Mouse (Mus musculus) cerebellum, postnatal 4 days (tissue): ENCODE results near the gene Il10.
"Not testable (repeated sequence)": the region's sequence is repeated elsewhere in the genome, so short reads cannot be mapped to it uniquely, and the experiment has no call there.

Source experiments
- DNase-seq, 2 experiments: peaks; one replicate each; pipeline ENCODE4 v3.0.0; 2022; ENCODE audit warnings: low spot score in 2 of 2, mixed read lengths in 1 of 2

The Il10 gene

DNA sequence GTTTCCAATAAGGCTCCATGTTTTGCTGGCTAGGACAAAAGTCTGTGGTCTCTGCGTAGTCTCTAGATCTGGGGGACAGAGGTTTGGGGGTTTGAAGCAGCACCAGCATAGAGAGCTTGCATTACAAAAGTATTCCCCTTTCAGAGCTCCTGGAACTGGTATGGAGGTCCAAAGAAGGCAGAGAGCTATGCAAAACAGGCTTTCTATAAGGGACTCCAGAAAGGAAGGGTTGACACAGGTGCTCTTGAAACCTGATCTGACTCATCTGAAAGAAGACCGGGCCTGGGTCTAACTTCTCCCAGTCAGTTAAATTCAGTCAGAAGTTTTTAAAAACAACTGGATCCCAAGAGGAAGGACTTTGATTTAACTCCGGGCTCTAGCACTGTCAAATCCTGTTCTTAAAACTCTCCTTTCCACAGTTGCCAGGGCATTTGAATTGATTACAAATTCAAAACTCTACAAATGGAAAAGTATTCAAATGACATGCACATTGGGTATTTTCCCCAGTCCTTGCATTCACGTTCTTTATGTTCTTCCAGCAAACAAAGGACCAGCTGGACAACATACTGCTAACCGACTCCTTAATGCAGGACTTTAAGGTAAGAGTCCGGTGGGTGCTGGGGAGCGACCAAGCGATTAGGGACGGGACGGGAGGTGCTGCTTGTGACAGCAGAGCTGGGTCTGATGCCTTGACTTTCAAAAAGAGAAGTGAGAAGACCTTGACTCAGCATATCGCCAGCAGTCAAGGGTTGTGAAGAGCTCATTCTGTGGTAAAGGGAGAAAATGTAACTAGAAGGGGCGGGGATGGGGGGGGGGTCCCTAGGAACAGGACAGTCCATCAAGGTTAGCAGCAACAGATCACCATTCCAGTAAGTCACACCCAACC lies 1.0 kb downstream of the Il10 start:
- DNase-seq: no peak

DNA sequence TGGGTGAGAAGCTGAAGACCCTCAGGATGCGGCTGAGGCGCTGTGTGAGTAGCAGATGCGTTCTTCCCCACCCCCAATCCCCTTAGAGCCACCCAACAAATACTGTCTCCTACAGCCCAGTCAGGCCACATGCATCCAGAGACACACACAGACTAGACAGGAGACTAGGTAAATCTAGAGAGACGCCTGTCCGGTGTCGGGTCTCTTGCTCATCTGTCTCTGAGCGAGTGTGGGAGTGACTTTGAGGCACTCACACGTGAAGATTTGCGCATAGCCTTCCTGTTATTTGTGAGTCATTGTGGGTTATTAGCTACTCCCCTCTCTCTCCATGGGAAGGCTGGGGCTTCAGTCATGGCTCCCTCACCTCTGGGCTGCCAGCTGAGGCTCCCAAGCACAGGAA lies 1.8 kb downstream of the Il10 start:
- no peak for DNase-seq

DNA sequence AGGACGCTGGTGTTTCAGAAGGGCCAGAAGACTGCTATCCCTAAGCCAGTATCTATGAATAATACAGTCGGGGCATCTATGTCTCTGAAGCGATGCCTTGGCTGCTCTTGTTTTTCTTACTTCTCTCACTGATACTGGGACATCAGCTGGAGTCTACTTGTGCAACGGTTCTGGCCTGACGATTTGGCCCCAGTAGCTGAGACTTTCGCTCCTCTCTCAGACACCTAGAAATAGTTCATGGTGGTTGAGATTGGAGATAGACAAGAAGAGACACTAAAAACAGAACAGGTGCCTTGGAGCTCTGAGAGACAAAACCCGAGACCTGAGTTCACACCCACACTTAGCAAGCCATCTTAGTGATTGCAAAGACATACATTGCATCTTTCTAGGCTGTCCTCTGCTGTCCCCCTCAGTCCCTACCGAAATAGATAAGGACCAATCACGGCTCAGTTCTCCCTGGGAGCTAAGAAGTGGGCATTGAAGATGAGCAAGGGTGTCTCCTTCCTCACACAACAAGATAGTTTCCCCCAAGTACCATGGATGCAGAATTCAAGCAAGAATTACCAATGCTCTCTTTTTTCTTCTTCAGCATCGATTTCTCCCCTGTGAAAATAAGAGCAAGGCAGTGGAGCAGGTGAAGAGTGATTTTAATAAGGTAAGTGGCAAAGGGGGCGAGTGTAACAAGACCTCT lies 2.4 kb downstream of the Il10 start:
- no peak for DNase-seq

GRCm38 (mm10) chr1:131022591-131023249 lies 3.1 kb downstream of the Il10 start:
- DNase-seq: no peak

GRCm38 (mm10) chr1:131023250-131023858 lies 3.7 kb downstream of the Il10 start:
- not testable (repeated sequence) for DNase-seq

GRCm38 (mm10) chr1:131024900-131025842 lies 5.5 kb downstream of the Il10 start:
- DNase-seq: no peak

DNA sequence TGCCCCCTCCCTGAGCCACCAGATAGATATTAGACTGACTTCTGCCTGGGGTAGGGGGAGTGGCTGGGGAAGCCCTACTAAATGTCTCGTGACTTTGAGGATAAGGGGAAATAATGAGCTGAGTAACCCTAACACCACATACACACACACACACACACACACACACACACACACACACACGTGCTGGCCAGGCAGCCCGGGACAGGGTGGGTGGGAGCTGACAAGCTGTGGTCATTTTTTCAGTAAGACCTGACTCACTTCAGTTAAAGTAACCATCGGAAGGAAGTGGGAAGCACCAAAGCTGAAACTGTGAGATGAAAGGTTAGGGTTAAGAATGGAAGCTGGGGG lies 6.2 kb downstream of the Il10 start:
- DNase-seq: no peak

GRCm38 (mm10) chr1:131029215-131029614 lies 9.6 kb downstream of the Il10 start:
- DNase-seq: no peak

DNA sequence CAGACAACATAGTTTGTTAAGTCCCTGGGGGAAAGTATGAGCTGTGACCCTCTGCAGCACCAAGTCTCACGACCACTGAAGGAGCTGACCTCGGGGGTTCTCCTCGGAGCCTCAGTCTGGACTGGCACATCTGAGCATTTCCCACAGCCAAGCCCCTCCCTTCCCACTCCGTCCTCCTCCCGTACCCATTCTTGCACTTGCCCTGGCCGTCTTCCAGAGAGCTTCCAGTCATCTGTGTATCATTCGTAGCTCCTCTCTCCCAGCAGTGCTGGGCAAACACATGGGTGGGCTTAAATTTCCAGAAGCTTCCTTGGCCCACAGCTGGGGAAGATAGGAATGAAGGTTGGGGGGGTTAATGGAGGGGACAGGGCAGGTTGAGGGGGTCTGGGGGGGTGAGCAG lies 10.6 kb downstream of the Il10 start:
- DNase-seq: no peak

- DNase-seq: no peak
Measured at GRCm38 (mm10) chr1:131031267-131031666, 11.6 kb downstream of the Il10 start.

GRCm38 (mm10) chr1:131038001-131038400 lies 18.4 kb downstream of the Il10 start:
- no peak for DNase-seq

DNA sequence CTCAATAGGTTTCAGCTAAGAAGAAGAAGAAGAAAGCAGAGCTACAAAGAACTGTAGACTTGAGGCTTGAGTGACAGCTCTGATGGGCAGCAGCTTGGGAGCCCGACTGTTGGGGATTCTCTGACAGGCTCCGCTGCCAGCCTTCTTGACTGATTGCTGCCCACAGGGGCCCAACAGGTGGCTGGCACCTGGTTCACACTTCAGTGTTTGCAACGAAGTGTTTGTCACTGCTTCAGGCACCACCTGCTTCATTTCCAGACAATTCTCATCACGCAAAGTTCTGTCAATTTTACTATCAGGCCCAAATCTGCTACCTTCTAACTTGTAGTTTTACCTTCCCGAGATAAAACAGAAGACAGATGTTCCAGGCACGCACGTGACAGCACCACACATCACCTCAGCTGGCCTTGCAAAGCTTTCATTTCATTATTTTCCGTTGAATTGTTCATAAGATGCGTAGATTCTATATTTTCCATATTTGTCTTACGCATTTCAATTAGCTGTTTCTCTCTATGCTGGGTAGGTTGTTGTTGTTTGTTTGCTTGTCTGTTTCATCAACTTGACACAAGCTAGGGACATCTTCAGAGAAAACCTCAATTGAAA lies 18.9 kb downstream of the Il10 start:
- DNase-seq: no peak

- DNase-seq: no peak
Measured at GRCm38 (mm10) chr1:131039479-131039878, 19.8 kb downstream of the Il10 start.

GRCm38 (mm10) chr1:131042263-131042662 lies 22.6 kb downstream of the Il10 start:
- no peak for DNase-seq

DNA sequence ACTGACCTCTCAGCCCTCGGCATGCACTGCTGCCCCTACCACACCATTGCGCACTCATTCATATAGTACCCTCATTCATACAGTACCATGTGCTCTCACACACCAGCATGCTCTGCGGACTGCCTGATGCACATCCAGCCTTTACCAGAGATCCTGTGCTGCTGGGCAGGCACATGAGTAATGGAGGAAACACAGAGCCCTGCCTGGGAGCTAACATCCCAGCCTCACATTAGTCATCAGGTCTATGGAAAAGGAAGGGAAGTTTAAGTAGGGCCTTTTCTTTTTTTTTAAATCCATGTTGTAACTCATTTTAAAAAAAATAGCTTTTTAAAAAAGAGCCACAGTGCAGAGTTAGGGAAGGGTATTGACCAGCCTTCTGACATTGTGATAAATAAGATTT lies 23.1 kb downstream of the Il10 start:
- DNase-seq: no peak

DNA sequence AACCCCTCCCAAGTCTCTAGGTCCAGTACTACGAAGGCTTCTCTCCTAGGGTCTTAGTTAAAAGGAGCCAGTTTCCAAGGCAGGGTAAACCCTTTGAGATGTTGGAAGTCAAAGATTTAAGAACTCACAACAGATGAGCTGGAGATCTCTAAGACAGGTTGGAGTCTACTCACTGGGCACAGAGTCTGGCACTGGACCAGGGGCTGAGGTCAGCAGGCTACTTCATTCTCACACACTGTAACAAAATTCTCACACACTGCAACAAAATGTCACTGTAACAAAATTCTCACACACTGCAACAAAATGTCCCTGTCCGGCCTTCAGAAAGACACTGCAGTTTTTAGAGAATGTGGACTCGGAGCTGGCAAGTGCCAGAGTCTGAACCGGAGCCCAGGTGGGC lies 24.0 kb downstream of the Il10 start:
- DNase-seq: no peak

DNA sequence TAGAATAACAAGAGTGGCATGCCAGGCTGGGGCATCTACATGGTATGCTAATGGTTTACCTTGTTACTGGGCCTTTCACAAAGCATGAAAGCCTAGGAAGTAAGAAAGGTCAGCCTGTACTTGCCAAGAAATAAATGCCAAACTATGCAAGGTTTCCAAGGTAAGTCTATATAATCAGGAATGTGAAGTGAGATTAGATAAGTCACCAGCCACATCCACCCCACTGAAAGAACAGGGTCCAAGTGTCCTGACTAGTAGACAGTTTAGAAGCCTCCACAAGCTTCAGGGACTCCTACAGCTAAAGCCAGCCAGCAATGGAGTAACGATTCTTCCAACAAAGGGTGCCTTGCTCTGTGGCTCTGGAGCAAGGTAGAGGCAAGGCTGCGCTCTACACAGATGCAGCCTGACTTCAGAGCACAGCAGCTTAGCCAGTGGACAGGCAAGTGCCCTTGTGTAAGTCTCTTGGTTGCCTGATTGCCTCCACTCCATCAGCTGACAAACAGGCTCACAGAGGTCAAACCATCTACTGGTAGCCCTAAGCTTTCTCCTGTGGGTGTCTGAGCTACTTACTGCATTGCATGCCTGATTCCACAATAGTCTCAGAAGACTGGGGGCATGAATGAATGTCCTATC lies 26.2 kb downstream of the Il10 start:
- no peak for DNase-seq

DNA sequence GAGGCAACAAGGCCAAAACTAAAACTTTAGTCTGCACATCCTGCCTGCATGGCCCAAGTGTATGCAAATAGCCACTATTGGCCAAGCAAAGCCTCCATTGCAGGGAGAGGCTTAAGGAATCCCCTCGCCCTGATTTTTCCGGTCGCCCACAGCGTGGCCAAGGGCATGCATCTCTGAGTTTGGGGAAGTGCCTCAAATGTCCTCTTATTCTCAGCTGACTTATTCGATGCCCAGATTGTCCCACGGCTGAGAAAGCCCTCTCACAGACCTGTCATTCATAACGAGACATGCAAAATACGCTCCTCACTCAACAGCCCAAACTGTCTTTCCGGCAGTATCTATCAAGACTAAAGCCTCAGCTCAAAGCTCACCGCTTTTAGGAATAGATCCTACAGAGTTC lies 27.0 kb downstream of the Il10 start:
- DNase-seq: no peak

GRCm38 (mm10) chr1:131048121-131048863 lies 28.6 kb downstream of the Il10 start:
- DNase-seq: no peak

GRCm38 (mm10) chr1:131048946-131049345 lies 29.3 kb downstream of the Il10 start:
- DNase-seq: no peak
